Mouse (Mus musculus) CH12.LX (cell line): ENCODE results near the gene Plgrkt. TPM values are rescaled to one million over a fixed set of nuclear protein-coding genes. Genes with fewer than 3 reads are reported as not detected.

Experiments used
- DNase-seq: peaks from one replicate; pipeline ENCODE4 v3.0.0-alpha.2; 2013; ENCODE audit errors: extremely low read depth
- H3K27ac ChIP-seq: 2 replicates; pipeline ENCODE4 v1.5.1; 2012; ENCODE audit warnings: low read depth, mild to moderate bottlenecking, control low read depth, moderate library complexity; ENCODE audit not compliant: insufficient read depth
- H3K27me3 ChIP-seq: replicated peaks from 2 replicates; pipeline ENCODE3; 2012; ENCODE audit warnings: inconsistent platforms
- H3K36me3 ChIP-seq, 2 experiments: replicated peaks in 1 of 2; 2 replicates each; pipeline versions ENCODE3 to v1.6.1; 2012; ENCODE audit warnings: inconsistent platforms in 1 of 2, low read length in 1 of 2, mild to moderate bottlenecking in 1 of 2, mixed read lengths in 1 of 2, moderate library complexity in 1 of 2; ENCODE audit not compliant: control insufficient read depth in 1 of 2, insufficient read depth in 1 of 2
- H3K4me1 ChIP-seq, 2 experiments: 2 replicates each; pipeline ENCODE4 v1.6.1; 2012; ENCODE audit warnings: inconsistent platforms in 1 of 2, moderate library complexity in 1 of 2; ENCODE audit not compliant: insufficient read depth in 2 of 2, control insufficient read depth in 1 of 2
- H3K4me2 ChIP-seq: 2 replicates; pipeline ENCODE4 v1.6.1; 2012; ENCODE audit warnings: low read depth, mild to moderate bottlenecking, control low read depth; ENCODE audit not compliant: poor library complexity, insufficient read depth, severe bottlenecking
- H3K4me3 ChIP-seq, 3 experiments: fragments of 150-350 bp in 1 of 3; sonication (generic) in 1 of 3; replicated peaks in 1 of 3; 2 replicates each; pipeline versions ENCODE3 to v1.5.1; 2011 to 2012; ENCODE audit warnings: low read depth in 2 of 3, low read length in 2 of 3, mild to moderate bottlenecking in 2 of 3, moderate library complexity in 2 of 3, control low read depth in 1 of 3, improper control_type of control experiment in 1 of 3, inconsistent platforms in 1 of 3, mixed read lengths in 1 of 3; ENCODE audit not compliant: poor library complexity in 1 of 3
- H3K79me2 ChIP-seq: replicated peaks from 2 replicates; pipeline ENCODE4 v1.6.1; 2012; ENCODE audit warnings: mild to moderate bottlenecking, moderate library complexity; ENCODE audit not compliant: control insufficient read depth, poor library complexity, insufficient read depth, severe bottlenecking; ENCODE audit errors: extremely low read depth
- H3K9ac ChIP-seq: 2 replicates; pipeline ENCODE4 v1.6.1; 2012; ENCODE audit warnings: low read depth, mild to moderate bottlenecking, control low read depth, moderate library complexity; ENCODE audit not compliant: insufficient read depth
- H3K9me3 ChIP-seq: replicated peaks from 2 replicates; pipeline ENCODE3; 2012; ENCODE audit warnings: low read length, inconsistent platforms, mixed read lengths
- CHD1 ChIP-seq: IDR thresholded peaks from 2 replicates; pipeline ENCODE4 v1.6.1; 2012; ENCODE audit warnings: low read depth, low read length, improper control_type of control experiment, inconsistent platforms
- E2F4 ChIP-seq: IDR thresholded peaks from 2 replicates; pipeline ENCODE4 v1.6.1; 2011; ENCODE audit warnings: low read depth, low read length, improper control_type of control experiment; ENCODE audit not compliant: insufficient replicate concordance
- EP300 ChIP-seq: IDR thresholded peaks from 2 replicates; pipeline ENCODE4 v1.6.1; 2011; ENCODE audit warnings: low read length, improper control_type of control experiment
- ETS1 ChIP-seq: conservative IDR thresholded peaks from 2 replicates; pipeline ENCODE4 v1.6.1; 2012; ENCODE audit warnings: low read depth, mild to moderate bottlenecking, inconsistent platforms, low read length, improper control_type of control experiment, moderate library complexity
- GABPA ChIP-seq: IDR thresholded peaks from 2 replicates; pipeline ENCODE4 v1.6.1; 2012; ENCODE audit warnings: low read depth, low read length, improper control_type of control experiment, inconsistent platforms; ENCODE audit not compliant: insufficient replicate concordance
- HCFC1 ChIP-seq: IDR thresholded peaks from 2 replicates; pipeline ENCODE4 v1.6.1; 2012; ENCODE audit warnings: low read depth, mild to moderate bottlenecking, inconsistent platforms, low read length, improper control_type of control experiment
- KAT2A ChIP-seq: IDR thresholded peaks from 2 replicates; pipeline ENCODE4 v1.6.1; 2012; ENCODE audit warnings: low read length, improper control_type of control experiment, inconsistent platforms; ENCODE audit not compliant: insufficient replicate concordance
- MAFK ChIP-seq: IDR thresholded peaks from 2 replicates; pipeline ENCODE4 v1.6.1; 2011; ENCODE audit warnings: low read length, improper control_type of control experiment; ENCODE audit not compliant: insufficient replicate concordance
- MAX ChIP-seq: IDR thresholded peaks from 2 replicates; pipeline ENCODE4 v1.6.1; 2011; ENCODE audit warnings: low read length, improper control_type of control experiment
- MEF2A ChIP-seq: IDR thresholded peaks from 2 replicates; pipeline ENCODE4 v1.6.1; 2014; ENCODE audit warnings: low read depth, mild to moderate bottlenecking, inconsistent platforms, low read length, improper control_type of control experiment, borderline replicate concordance
- MXI1 ChIP-seq: IDR thresholded peaks from 2 replicates; pipeline ENCODE4 v1.6.1; 2011; ENCODE audit warnings: mild to moderate bottlenecking, low read depth, low read length, improper control_type of control experiment
- PAX5 ChIP-seq: IDR thresholded peaks from 2 replicates; pipeline ENCODE4 v1.6.1; 2012; ENCODE audit warnings: low read length, inconsistent platforms, mixed read lengths
- SIN3A ChIP-seq: IDR thresholded peaks from 2 replicates; pipeline ENCODE4 v1.6.1; 2012; ENCODE audit warnings: low read length, improper control_type of control experiment, inconsistent platforms
- SMC3 ChIP-seq: IDR thresholded peaks from 2 replicates; pipeline ENCODE4 v1.6.1; 2011; ENCODE audit warnings: low read depth, low read length, improper control_type of control experiment
- TBP ChIP-seq: conservative IDR thresholded peaks from 2 replicates; pipeline ENCODE4 v1.6.1; 2011; ENCODE audit warnings: low read depth, low read length, improper control_type of control experiment
- USF1 ChIP-seq: IDR thresholded peaks from 2 replicates; pipeline ENCODE4 v1.6.1; 2014; ENCODE audit warnings: low read depth, mild to moderate bottlenecking, inconsistent platforms, low read length, improper control_type of control experiment
- USF2 ChIP-seq: conservative IDR thresholded peaks from 2 replicates; pipeline ENCODE4 v1.6.1; 2011; ENCODE audit warnings: low read depth, low read length, improper control_type of control experiment
- ZMIZ1 ChIP-seq: IDR thresholded peaks from 2 replicates; pipeline ENCODE4 v1.6.1; 2012; ENCODE audit warnings: low read depth, mild to moderate bottlenecking, inconsistent platforms, low read length, improper control_type of control experiment
- dilution Hi-C: fragments of 300-500 bp; cut with MboI; formaldehyde crosslinking; loops from 2 replicates; pipeline ENCODE4 v1.14.3; 2020; ENCODE audit warnings: low sequenced_read_pairs; ENCODE audit not compliant: extremely low pct_unique_long_range_greater_than_20kb, extremely low pct_ligation_motif_present
- in situ Hi-C: fragments of 300-500 bp; cut with MboI; formaldehyde crosslinking; loops from 3 replicates; pipeline ENCODE4 v1.14.3; 2019; ENCODE audit warnings: low sequenced_read_pairs, low pct_ligation_motif_present, low pct_unique_long_range_greater_than_20kb, mixed read lengths
- polyA plus RNA-seq: library from polyadenylated mRNA; unstranded; fragments of >175 nt; gene quantifications from 2 replicates; pipeline ENCODE4 v1.2.1, GENCODE M21; 2012; ENCODE audit warnings: low read depth; ENCODE audit not compliant: insufficient read length
- total RNA-seq, 2 experiments: library from RNA; depleted of rRNA; stranded (reverse); fragments of 300-350 nt in 1 of 2; fragments of >200 nt in 1 of 2; gene quantifications; 2 replicates each; pipeline ENCODE4 v1.2.3; 2012 to 2014

The Plgrkt gene
- total and polyA plus RNA-seq, 3 experiments: 31.3 to 40.6 (median 33.0) TPM

DNA sequence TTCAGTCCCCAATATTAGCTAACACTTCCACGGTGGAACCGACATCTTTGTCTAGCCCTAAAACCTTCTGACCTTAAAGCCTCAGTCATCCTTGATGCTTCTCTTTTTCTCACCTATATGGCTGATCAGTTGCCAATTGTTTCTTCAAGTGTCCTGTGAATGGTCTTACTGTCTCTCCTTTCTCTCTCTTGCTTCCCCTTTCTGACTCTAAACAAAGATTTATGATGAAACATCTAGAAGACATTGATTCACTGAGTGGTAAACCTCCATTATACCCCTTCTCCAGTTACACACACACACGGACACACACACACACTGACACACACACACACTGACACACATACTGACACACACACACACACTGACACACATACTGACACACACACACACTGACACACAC, 47.3 kb upstream of the Plgrkt start:
- Histone ChIP-seq H3K4me1 (peaks cover 13 to 44% of the 10 kb centered on the region in 2 experiments), H3K4me2 (no peak overlapping the region), H3K27me3 (no peaks in the 10 kb centered on the region), H3K4me3 (peak overlapping the region in 1 of 3 experiments; percentile 52), H3K27ac (no peak overlapping the region), H3K36me3 (no peaks in the 10 kb centered on the region), H3K9ac (no peak overlapping the region), H3K9me3 (no peaks in the 10 kb centered on the region), H3K79me2 (no peaks in the 10 kb centered on the region)
- DNase-seq: no peak
- TF ChIP-seq MAFK (no peak), KAT2A (no peak), GABPA (no peak), USF2 (no peak), CHD1 (no peak), E2F4 (no peak), SMC3 (no peak), MAX (no peak), HCFC1 (no peak), EP300 (no peak), TBP (no peak), SIN3A (no peak), MXI1 (no peak), USF1 (no peak), ZMIZ1 (no peak)
- in situ Hi-C loops: no loop called here
- dilution Hi-C loops: no loop called here

- dilution Hi-C loops: no loop called here
- H3K36me3 ChIP-seq: no peaks in the 10 kb centered on the region
- H3K27me3 ChIP-seq: no peaks in the 10 kb centered on the region
- H3K9me3 ChIP-seq: no peaks in the 10 kb centered on the region
- no peak overlapping the region for H3K9ac ChIP-seq
- H3K4me3 ChIP-seq: no peak overlapping the region
- peaks cover 9 to 30% of the 10 kb centered on the region in 2 experiments for H3K4me1 ChIP-seq
- H3K4me2 ChIP-seq: no peak overlapping the region
- H3K27ac ChIP-seq: no peak overlapping the region
- TF ChIP-seq USF1 (no peak), PAX5 (no peak), ETS1 (no peak), MEF2A (no peak), CHD1 (no peak)
- in situ Hi-C loops: no loop called here
- no peak for DNase-seq
- H3K79me2 ChIP-seq: no peaks in the 10 kb centered on the region
Observed at GRCm38 (mm10) chr19:29412476-29413420, 45.6 kb upstream of the Plgrkt start.
